Mouse (Mus musculus) hindbrain, embryonic 11.5 days (tissue): ENCODE measurements at regions not wholly inside any gene's neighbourhood (a gene's known extent, or its start where the extent isn't known, plus 50 kb on each side); places are given as distances from the start of the nearest gene placed in this dataset.

Experiments
- ATAC-seq: fragments of 200-750 bp; cut with Nextera tagmentation; 2 replicates; pipeline ENCODE4 v1.8.0; 2017; ENCODE audit warnings: mild to moderate bottlenecking, moderate TSS enrichment, moderate library complexity; ENCODE audit not compliant: low FRiP score
- DNase-seq: peaks from one replicate; pipeline ENCODE4 v3.0.0-alpha.2; 2015; ENCODE audit warnings: low spot score
- H3K27ac ChIP-seq: fragments of 300-500 bp; sonication (generic); 2 replicates; pipeline ENCODE4 v1.5.1; 2014; ENCODE audit warnings: mild to moderate bottlenecking, low read depth, low read length
- H3K27me3 ChIP-seq: fragments of 300-500 bp; sonication (generic); 2 replicates; pipeline ENCODE4 v1.6.1; 2014; ENCODE audit warnings: mild to moderate bottlenecking, low read length, moderate library complexity, mixed read lengths; ENCODE audit not compliant: control insufficient read depth, insufficient read depth
- H3K36me3 ChIP-seq: fragments of 300-500 bp; sonication (generic); 2 replicates; pipeline ENCODE4 v1.6.1; 2014; ENCODE audit warnings: mild to moderate bottlenecking, low read length, moderate library complexity, mixed read lengths; ENCODE audit not compliant: control insufficient read depth, insufficient read depth
- H3K4me1 ChIP-seq: fragments of 300-500 bp; sonication (generic); replicated peaks from 2 replicates; pipeline ENCODE4 v1.6.1; 2014; ENCODE audit warnings: low read length, mixed read lengths; ENCODE audit not compliant: control insufficient read depth, insufficient read depth
- H3K4me2 ChIP-seq: fragments of 300-500 bp; sonication (generic); replicated peaks from 2 replicates; pipeline ENCODE4 v1.6.1; 2014; ENCODE audit warnings: mild to moderate bottlenecking, low read depth, low read length
- H3K4me3 ChIP-seq: fragments of 300-500 bp; sonication (generic); 2 replicates; pipeline ENCODE4 v1.5.1; 2014; ENCODE audit warnings: low read depth, low read length
- H3K9ac ChIP-seq: fragments of 300-500 bp; sonication (generic); 2 replicates; pipeline ENCODE4 v1.6.1; 2014; ENCODE audit warnings: low read depth, low read length
- H3K9me3 ChIP-seq: fragments of 300-500 bp; sonication (generic); 2 replicates; pipeline ENCODE4 v1.6.1; 2016; ENCODE audit warnings: low read length; ENCODE audit not compliant: control insufficient read depth
- WGBS: fragments of 180-500 bp; shearing (Covaris S2); extraction: QIAGEN DNeasy Blood & Tissue Kit; methylation state at CpG from one replicate; pipeline ENCODE4 v1.1.7; 2014; 5-methylcytosine and 5-hydroxymethylcytosine counted together

- Histone ChIP-seq H3K36me3 (no peaks in the 10 kb centered on the region), H3K4me1 (0 out of 2 replicates have a peak, but pooled peaks cover 5% of the 10 kb centered on the region), H3K9ac (no peak overlapping the region), H3K9me3 (no peaks in the 10 kb centered on the region), H3K4me2 (no peak overlapping the region), H3K4me3 (no peak overlapping the region), H3K27me3 (no peaks in the 10 kb centered on the region), H3K27ac (no peak overlapping the region)
- 56% methylated on average over 5 of the region's 5 CpGs for WGBS
- DNase-seq (no peak), ATAC-seq (no peak)
These were observed 206.9 kb upstream of the Sox2 start for GRCm38 (mm10) chr3:34443307-34443706.

- Histone ChIP-seq H3K4me1 (0 out of 2 replicates have a peak, but pooled peaks cover 5% of the 10 kb centered on the region), H3K9ac (no peak overlapping the region)
- ATAC-seq = no peak
These were observed 208.4 kb upstream of the Sox2 start for GRCm38 (mm10) chr3:34441792-34442191.

GRCm38 (mm10) chr3:34441266-34441665 lies 208.9 kb upstream of the Sox2 start:
- Histone ChIP-seq H3K4me3 (no peak overlapping the region), H3K4me2 (no peak overlapping the region), H3K9me3 (no peaks in the 10 kb centered on the region), H3K36me3 (no peaks in the 10 kb centered on the region), H3K4me1 (0 out of 2 replicates have a peak, but pooled peaks cover 5% of the 10 kb centered on the region), H3K9ac (no peak overlapping the region), H3K27ac (no peak overlapping the region), H3K27me3 (no peaks in the 10 kb centered on the region)
- peak; percentile 56 for ATAC-seq
- DNase-seq = peak; percentile 66
- 31% methylated on average over 5 of the region's 5 CpGs for WGBS

More at GRCm38 (mm10) chr3:34441792-34442191, 208.4 kb upstream of the Sox2 start:
- no peak overlapping the region for H3K4me2 ChIP-seq
- no peaks in the 10 kb centered on the region for H3K9me3 ChIP-seq
- no peak overlapping the region for H3K27ac ChIP-seq
- H3K4me3 ChIP-seq = no peak overlapping the region
- H3K36me3 ChIP-seq = no peaks in the 10 kb centered on the region
- H3K27me3 ChIP-seq = no peaks in the 10 kb centered on the region
- WGBS = 42% methylated on average over 4 of the region's 4 CpGs
- peak; percentile 30 for DNase-seq

GRCm38 (mm10) chr3:34434901-34435300 lies 215.3 kb upstream of the Sox2 start:
- Histone ChIP-seq H3K4me3 (no peak overlapping the region), H3K9ac (no peak overlapping the region), H3K4me1 (no peaks in the 10 kb centered on the region), H3K9me3 (no peaks in the 10 kb centered on the region), H3K4me2 (no peak overlapping the region), H3K27ac (no peak overlapping the region), H3K36me3 (no peaks in the 10 kb centered on the region), H3K27me3 (no peaks in the 10 kb centered on the region)
- no peak for ATAC-seq
- no peak for DNase-seq
- 67% methylated on average over 9 of the region's 9 CpGs for WGBS

GRCm38 (mm10) chr3:34427967-34428366 lies 222.2 kb upstream of the Sox2 start:
- no peaks in the 10 kb centered on the region for H3K4me1 ChIP-seq
- no peak for DNase-seq
- H3K9ac ChIP-seq = no peak overlapping the region
- no peaks in the 10 kb centered on the region for H3K36me3 ChIP-seq
- 94% methylated on average over 8 of the region's 8 CpGs for WGBS
- no peak for ATAC-seq
- H3K27ac ChIP-seq = no peak overlapping the region
- H3K4me2 ChIP-seq = no peak overlapping the region
- H3K9me3 ChIP-seq = no peaks in the 10 kb centered on the region
- H3K27me3 ChIP-seq = no peaks in the 10 kb centered on the region
- H3K4me3 ChIP-seq = no peak overlapping the region

- Histone ChIP-seq H3K27me3 (no peaks in the 10 kb centered on the region), H3K36me3 (no peaks in the 10 kb centered on the region), H3K9me3 (no peaks in the 10 kb centered on the region), H3K4me1 (no peaks in the 10 kb centered on the region), H3K4me2 (no peak overlapping the region), H3K4me3 (no peak overlapping the region), H3K27ac (no peak overlapping the region), H3K9ac (no peak overlapping the region)
- 80% methylated on average over 4 of the region's 4 CpGs for WGBS
- no peak for ATAC-seq
- no peak for DNase-seq
These were observed 222.7 kb upstream of the Sox2 start for GRCm38 (mm10) chr3:34427495-34427894.

- DNase-seq = no peak
- WGBS = 87% methylated on average over 10 of the region's 10 CpGs
These were observed 223.2 kb upstream of the Sox2 start for GRCm38 (mm10) chr3:34426955-34427354.

GRCm38 (mm10) chr3:34411915-34412306 lies 238.3 kb upstream of the Sox2 start:
- H3K9ac ChIP-seq = no peak overlapping the region
- 65% methylated on average over 3 of the region's 3 CpGs for WGBS
- no peaks in the 10 kb centered on the region for H3K4me1 ChIP-seq
- H3K27ac ChIP-seq = peak overlapping the region; percentile 65
- ATAC-seq (peak; percentile 61; the same call in 1 of the 2 replicates), DNase-seq (no peak)
- H3K27me3 ChIP-seq = no peaks in the 10 kb centered on the region
- H3K36me3 ChIP-seq = no peaks in the 10 kb centered on the region
- H3K4me3 ChIP-seq = no peak overlapping the region
- H3K4me2 ChIP-seq = no peak overlapping the region
- no peaks in the 10 kb centered on the region for H3K9me3 ChIP-seq

More at GRCm38 (mm10) chr3:34426955-34427354, 223.2 kb upstream of the Sox2 start:
- Histone ChIP-seq H3K4me1 (no peaks in the 10 kb centered on the region), H3K27ac (no peak overlapping the region), H3K4me3 (no peak overlapping the region), H3K27me3 (no peaks in the 10 kb centered on the region), H3K4me2 (no peak overlapping the region), H3K36me3 (no peaks in the 10 kb centered on the region), H3K9ac (no peak overlapping the region), H3K9me3 (no peaks in the 10 kb centered on the region)
- ATAC-seq = no peak

- ATAC-seq = peak; percentile 85
- H3K27me3 ChIP-seq = no peaks in the 10 kb centered on the region
- no peak overlapping the region for H3K4me3 ChIP-seq
- WGBS = 39% methylated on average over 10 of the region's 10 CpGs
- no peak overlapping the region for H3K9ac ChIP-seq
- H3K27ac ChIP-seq = peak overlapping the region; percentile 65; the same call in 1 of the 2 replicates
- H3K4me1 ChIP-seq = no peaks in the 10 kb centered on the region
- no peak overlapping the region for H3K4me2 ChIP-seq
- H3K36me3 ChIP-seq = no peaks in the 10 kb centered on the region
- no peaks in the 10 kb centered on the region for H3K9me3 ChIP-seq
- peak; percentile 70 for DNase-seq
These were observed 238.9 kb upstream of the Sox2 start for GRCm38 (mm10) chr3:34411142-34411914.
